Mouse (Mus musculus) lung, postnatal 0 days (tissue): ENCODE data around the gene Celf5.

ENCODE experiments used
- CTCF ChIP-seq: IDR thresholded peaks from 2 replicates; pipeline ENCODE4 v1.5.1; 2016; ENCODE audit warnings: antibody characterized with exemption, mild to moderate bottlenecking
- EP300 ChIP-seq: IDR thresholded peaks from 2 replicates; pipeline ENCODE4 v1.6.1; 2016; ENCODE audit warnings: antibody characterized with exemption, mild to moderate bottlenecking, control low read depth

DNA sequence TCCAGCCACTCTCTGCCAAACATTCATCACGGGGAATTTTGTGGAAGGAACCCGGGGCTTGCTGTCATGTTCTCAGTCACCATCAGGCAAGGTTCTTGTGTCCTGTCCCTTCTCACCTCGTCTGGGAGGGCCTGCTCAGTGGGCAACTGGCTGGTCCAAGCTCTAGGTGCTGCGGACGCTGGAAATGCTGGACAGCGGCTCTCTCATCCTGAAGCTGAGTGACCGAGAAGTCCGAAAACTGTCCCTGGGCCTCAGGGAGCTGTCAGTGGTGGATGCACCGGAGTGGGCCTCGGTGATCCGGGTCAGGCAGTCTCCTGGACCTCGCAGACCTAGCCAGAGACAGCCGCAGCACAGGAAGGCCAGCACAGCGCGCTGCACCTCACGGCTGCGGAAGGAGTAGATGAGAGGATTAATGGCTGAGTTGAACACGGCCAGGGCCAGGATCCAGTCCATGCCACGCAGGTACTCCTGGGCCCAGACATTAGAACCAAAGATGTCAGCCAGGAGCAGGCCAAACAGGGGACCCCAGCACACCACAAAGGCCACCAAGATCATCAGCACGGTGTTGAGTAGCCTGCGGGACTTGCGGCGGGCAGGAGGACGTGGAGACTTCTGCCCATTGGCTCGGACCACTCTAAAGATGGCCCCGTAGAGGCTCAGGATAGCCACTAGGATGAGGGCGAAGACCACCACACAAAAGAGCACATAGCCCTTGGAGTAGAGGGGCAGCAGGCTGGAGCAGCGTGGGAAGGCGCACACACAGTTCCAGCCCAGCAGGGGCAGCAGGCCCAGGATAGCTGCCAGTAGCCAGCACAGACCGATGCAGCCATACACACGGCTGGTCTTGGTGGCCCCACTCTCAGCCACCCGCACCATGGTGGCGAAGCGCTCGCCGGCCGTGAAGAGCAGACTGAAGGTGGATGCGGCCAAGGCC, 16.1 kb upstream of the Celf5 start:
- TF ChIP-seq CTCF (peak; percentile 41), EP300 (no peak)
